17 mouse cellular contexts compared by ENCODE assay signal in genomic region chr2:146228435-146228834, GRCm38 (mm10). TPM values are rescaled to one million over a fixed set of nuclear protein-coding genes. Genes with fewer than 3 reads are reported as not detected.
"Had no signal": no experiment of that assay in that cellular context is flagged by ENCODE, and none has a peak within 500 bp of the region (broad histone marks: within the 10 kb centered on the region; RNA-seq: fewer than 3 reads in every experiment).

No protein-coding gene starts in this region.

- DNase-seq: liver, postnatal 0 days; lung, adult 2 months; lung, postnatal 14 days; lung, postnatal 36 days; right cerebral cortex, postnatal 14 days; thymus, adult 18-20 months; thymus, postnatal 14 days; thymus, postnatal 36 days had no signal

- H3K4me3 ChIP-seq: liver, embryonic 15.5 days; lung, embryonic 15.5 days; megakaryocyte, embryonic 14.5 days; midbrain, embryonic 12.5 days; neural tube, embryonic 12.5 days had no signal

- H3K4me1 ChIP-seq: liver, embryonic 15.5 days had no signal

- H3K27ac ChIP-seq: liver, embryonic 15.5 days; lung, embryonic 15.5 days; macrophage; midbrain, embryonic 12.5 days; neural tube, embryonic 12.5 days had no signal

RNA-seq across cellular contexts. Expression of gene Insm1, which starts 6.7 kb away (rescaled TPM):
- total RNA-seq: megakaryocyte progenitor cell, adult 5-6 weeks; monocyte, adult 5-6 weeks; neutrophil, adult 5-6 weeks had no signal
- polyA plus RNA-seq: liver, embryonic 15.5 days; liver, postnatal 0 days; macrophage had no signal
